Comparison of ENCODE assay signal across 9 mouse cellular contexts in the genomic region with DNA sequence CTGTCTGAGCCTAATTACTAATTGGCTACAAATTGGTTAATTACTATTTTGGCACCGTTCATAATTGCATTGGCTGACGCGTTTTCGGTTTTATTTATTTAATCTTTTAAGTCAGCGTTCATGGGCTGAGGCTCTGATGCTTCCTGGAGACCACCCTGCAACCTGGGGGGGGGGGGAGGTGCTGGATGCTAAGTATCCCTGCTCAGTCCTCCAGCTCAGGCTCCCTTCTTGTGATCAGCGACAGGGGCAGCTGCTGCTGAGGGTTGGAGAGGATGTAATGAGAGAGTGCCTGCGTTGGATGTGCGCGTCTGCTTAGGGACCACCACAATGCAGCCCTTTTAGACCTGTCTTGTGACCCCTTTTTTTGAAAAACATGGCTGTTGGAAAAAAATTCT. TPM values are rescaled to one million over a fixed set of nuclear protein-coding genes. Genes with fewer than 3 reads are reported as not detected.
DNase-seq lines count a peak whose midpoint lies in the region; ATAC-seq and TF ChIP-seq lines count a peak whose summit lies in the region.
"Had no signal": no experiment of that assay in that cellular context is flagged by ENCODE, and none has a peak within 500 bp of the region (broad histone marks: within the 10 kb centered on the region; RNA-seq: fewer than 3 reads in every experiment).

No protein-coding gene starts in this region.

- no peaks in the 10 kb centered on the region for H3K36me3 ChIP-seq in heart, embryonic 14.5 days (ENCODE audit: control insufficient read depth, insufficient read depth, low read length)
- H3K36me3 ChIP-seq in hindbrain, embryonic 13.5 days = no peaks in the 10 kb centered on the region
- H3K36me3 ChIP-seq in midbrain, embryonic 12.5 days = no peaks in the 10 kb centered on the region

- no peak for ATAC-seq in heart, embryonic 14.5 days (ENCODE audit: insufficient number of reproducible peaks, insufficient read depth, low FRiP score, low read depth)
- peak; percentile 27; the same call in 1 of the 2 replicates for ATAC-seq in hindbrain, embryonic 13.5 days (ENCODE audit: low FRiP score)
- ATAC-seq in midbrain, embryonic 12.5 days (ENCODE audit: low FRiP score, low read depth) = peak; percentile 58
- ATAC-seq in frontal cortex, adult (ENCODE audit: low TSS enrichment) = no peak

- H3K4me3 ChIP-seq in heart, embryonic 14.5 days (ENCODE audit: control insufficient read depth in 1 of 2, insufficient read depth in 1 of 2, low read depth in 1 of 2, low read length in 2 of 2) = peak overlapping the region; percentile 49 to 50
- H3K4me3 ChIP-seq in cortical plate, adult 2 months (ENCODE audit: insufficient read depth, low read length) = peak overlapping the region; percentile 62
- H3K4me3 ChIP-seq in hindbrain, embryonic 13.5 days = peak overlapping the region; percentile 57
- H3K4me3 ChIP-seq in midbrain, embryonic 12.5 days = peak overlapping the region; percentile 57

- no peak for DNase-seq in heart, adult 18-20 months
- DNase-seq in layer of hippocampus, adult 11-12 months (ENCODE audit: low spot score) = no peak
- no peak for DNase-seq in frontal cortex, postnatal 10 days (ENCODE audit: low spot score in 2 of 2)

- H3K4me1 ChIP-seq in heart, embryonic 14.5 days (ENCODE audit: control insufficient read depth in 2 of 2, insufficient read depth in 2 of 2, low read length in 2 of 2) = peaks cover 11 to 15% of the 10 kb centered on the region in 2 experiments; a peak in 3 of 4 replicates
- no peaks in the 10 kb centered on the region for H3K4me1 ChIP-seq in cortical plate, adult 2 months (ENCODE audit: control insufficient read depth, insufficient read depth, low read length)
- peaks cover 32% of the 10 kb centered on the region for H3K4me1 ChIP-seq in hindbrain, embryonic 13.5 days (replicated peaks)
- peaks cover 31% of the 10 kb centered on the region for H3K4me1 ChIP-seq in midbrain, embryonic 12.5 days

- peaks cover 53% of the 10 kb centered on the region for H3K27me3 ChIP-seq in heart, embryonic 14.5 days (ENCODE audit: control insufficient read depth, insufficient read depth, low read length)
- peaks cover 27% of the 10 kb centered on the region for H3K27me3 ChIP-seq in hindbrain, embryonic 13.5 days
- H3K27me3 ChIP-seq in midbrain, embryonic 12.5 days = peaks cover 38% of the 10 kb centered on the region

- H3K9me3 ChIP-seq in heart, embryonic 14.5 days (ENCODE audit: control insufficient read depth, low read length) = no peaks in the 10 kb centered on the region
- no peaks in the 10 kb centered on the region for H3K9me3 ChIP-seq in hindbrain, embryonic 13.5 days
- no peaks in the 10 kb centered on the region for H3K9me3 ChIP-seq in midbrain, embryonic 12.5 days

- WGBS in heart, embryonic 14.5 days = 3% methylated on average over 9 of the region's 9 CpGs
- WGBS in hindbrain, embryonic 13.5 days = 3% methylated on average over 9 of the region's 9 CpGs
- 3% methylated on average over 9 of the region's 9 CpGs for WGBS in midbrain, embryonic 12.5 days

- TF ChIP-seq CTCF in cortical plate, adult 2 months (IDR thresholded peaks at IDR 0.05; ENCODE audit: extremely low read depth, insufficient read depth, low read length) = no peak

- H3K4me2 ChIP-seq in heart, embryonic 14.5 days (ENCODE audit: low read length) = peak overlapping the region; percentile 97
- H3K4me2 ChIP-seq in hindbrain, embryonic 13.5 days = peak overlapping the region; percentile 98
- peak overlapping the region; percentile 99 for H3K4me2 ChIP-seq in midbrain, embryonic 12.5 days (replicated peaks)

- H3K27ac ChIP-seq in heart, embryonic 14.5 days (replicated peaks in 1 of 2; ENCODE audit: control insufficient read depth in 1 of 2, insufficient read depth in 1 of 2, low read depth in 2 of 2, low read length in 2 of 2) = no peak overlapping the region
- H3K27ac ChIP-seq in cortical plate, adult 2 months (ENCODE audit: insufficient read depth, low read length) = no peak overlapping the region
- H3K27ac ChIP-seq in hindbrain, embryonic 13.5 days = peak overlapping the region; percentile 64; the same call in 1 of the 2 replicates
- H3K27ac ChIP-seq in midbrain, embryonic 12.5 days (replicated peaks) = no peak overlapping the region

- peak overlapping the region; percentile 60; the same call in 1 of the 2 replicates for H3K9ac ChIP-seq in heart, embryonic 14.5 days (ENCODE audit: low read length)
- H3K9ac ChIP-seq in hindbrain, embryonic 13.5 days = peak overlapping the region; percentile 81
- H3K9ac ChIP-seq in midbrain, embryonic 12.5 days (replicated peaks) = peak overlapping the region; percentile 68; the same call in 1 of the 2 replicates

- TF ChIP-seq POLR2A in cortical plate, adult 2 months (IDR thresholded peaks at IDR 0.05; ENCODE audit: extremely low read depth, insufficient read depth, low read length) = no peak

RNA-seq across cellular contexts. Expression of gene Lypd1, which starts 2.0 kb away (rescaled TPM):
- 0.61 and 0.84 TPM in 2 replicates for polyA plus RNA-seq in heart, embryonic 14.5 days (2014; fragmentation: Nextera tagmentation; extraction: Ambion mirVana)
- total RNA-seq in heart, adult 18-20 months (2021) = under 1 TPM; 0.46 to 0.47 TPM
- polyA plus RNA-seq in cortical plate, adult 2 months (2012; rRNA removed) = 104 and 137 TPM in 2 replicates
- polyA plus RNA-seq in hindbrain, embryonic 13.5 days (2015; fragmentation: Nextera tagmentation; extraction: Ambion mirVana) = 53.2 and 55.3 TPM in 2 replicates
- 12.9 and 14.6 TPM in 2 replicates for polyA plus RNA-seq in midbrain, embryonic 12.5 days (2016; fragmentation: Nextera tagmentation; extraction: Ambion mirVana)
- total RNA-seq: gastrocnemius, postnatal 36 days had no signal

Comparison
In these comparisons a context has a peak if more than half of its experiments do, and no peak if none do; other contexts are left out.
1. ATAC-seq: peak in hindbrain, embryonic 13.5 days (single experiment) and midbrain, embryonic 12.5 days (single experiment); none in heart, embryonic 14.5 days (single experiment) and frontal cortex, adult (single experiment).
2. Peak in every context shown above with its lines, with median percentiles within 50 percentile points of each other: H3K4me2 ChIP-seq, H3K4me3 ChIP-seq and H3K9ac ChIP-seq.